Mouse (Mus musculus) hindbrain, embryonic 12.5 days (tissue): ENCODE data around the gene Tut1. TPM values are rescaled to one million over a fixed set of nuclear protein-coding genes. Genes with fewer than 3 reads are reported as not detected.

ENCODE experiments used
- ATAC-seq: fragments of 200-750 bp; cut with Nextera tagmentation; 2 replicates; pipeline ENCODE4 v1.8.0; 2017; ENCODE audit warnings: moderate TSS enrichment; ENCODE audit not compliant: low FRiP score
- H3K27ac ChIP-seq: fragments of 300-500 bp; sonication (generic); 2 replicates; pipeline ENCODE4 v1.5.1; 2016; ENCODE audit warnings: mild to moderate bottlenecking
- H3K27me3 ChIP-seq: fragments of 300-500 bp; sonication (generic); 2 replicates; pipeline ENCODE4 v1.6.1; 2016; ENCODE audit warnings: mild to moderate bottlenecking
- H3K36me3 ChIP-seq: fragments of 300-500 bp; sonication (generic); 2 replicates; pipeline ENCODE4 v1.6.1; 2016; ENCODE audit warnings: mild to moderate bottlenecking
- H3K4me1 ChIP-seq: fragments of 300-500 bp; sonication (generic); 2 replicates; pipeline ENCODE4 v1.6.1; 2016
- H3K4me2 ChIP-seq: fragments of 300-500 bp; sonication (generic); replicated peaks from 2 replicates; pipeline ENCODE4 v1.6.1; 2016; ENCODE audit warnings: mild to moderate bottlenecking
- H3K4me3 ChIP-seq: fragments of 300-500 bp; sonication (generic); 2 replicates; pipeline ENCODE4 v1.5.1; 2016; ENCODE audit warnings: mild to moderate bottlenecking
- H3K9ac ChIP-seq: fragments of 300-500 bp; sonication (generic); 2 replicates; pipeline ENCODE4 v1.6.1; 2016; ENCODE audit warnings: mild to moderate bottlenecking, moderate library complexity
- H3K9me3 ChIP-seq: fragments of 300-500 bp; sonication (generic); replicated peaks from 2 replicates; pipeline ENCODE4 v1.6.1; 2016; ENCODE audit warnings: mild to moderate bottlenecking
- WGBS: fragments of 180-500 bp; shearing (Covaris S2); methylation state at CpG from one replicate; pipeline ENCODE4 v1.1.7; 2016; 5-methylcytosine and 5-hydroxymethylcytosine counted together
- polyA plus RNA-seq: library from polyadenylated mRNA; unstranded; fragments of >200 nt; fragmentation: Nextera tagmentation; extraction: Ambion mirVana; gene quantifications from 2 replicates; pipeline ENCODE4 v1.2.1, GENCODE M21; 2016

Gene Tut1
- polyA plus RNA-seq = 32.3 and 35.7 TPM in 2 replicates

- ATAC-seq = peak; percentile 97
- WGBS = 3% methylated on average over 46 of the region's 46 CpGs
- H3K4me2 ChIP-seq = peak within 1 kb of the TSS; percentile 96
Measured at GRCm38 (mm10) chr19:8953135-8954039, at the start of gene Tut1. Gene Tut1, plus strand, starts transcription at chr19:8953847.

GRCm38 (mm10) chr19:8908531-8908930 is 45.1 kb upstream of the Tut1 start:
- H3K4me1 ChIP-seq = no peaks in the 10 kb centered on the region
- no peak for ATAC-seq
- no peaks in the 10 kb centered on the region for H3K9me3 ChIP-seq
- no peak overlapping the region for H3K9ac ChIP-seq
- H3K4me3 ChIP-seq = no peak overlapping the region
- WGBS = 92% methylated on average over 6 of the region's 6 CpGs
- H3K36me3 ChIP-seq = peaks cover 92% of the 10 kb centered on the region
- H3K27ac ChIP-seq = no peak overlapping the region
- no peaks in the 10 kb centered on the region for H3K27me3 ChIP-seq
- no peak overlapping the region for H3K4me2 ChIP-seq

More at GRCm38 (mm10) chr19:8953135-8954039, at the start of gene Tut1:
- H3K27me3 ChIP-seq = no peaks in the 10 kb centered on the region
- H3K36me3 ChIP-seq = peaks cover 63% of the 10 kb centered on the region
- peak within 1 kb of the TSS; percentile 72 for H3K9ac ChIP-seq
- peaks cover 25% of the 10 kb centered on the region for H3K4me1 ChIP-seq
- peak within 1 kb of the TSS; percentile 93 for H3K27ac ChIP-seq
- peak within 1 kb of the TSS; percentile 76 for H3K4me3 ChIP-seq
- H3K9me3 ChIP-seq = no peaks in the 10 kb centered on the region

- no peaks in the 10 kb centered on the region for H3K27me3 ChIP-seq
- H3K27ac ChIP-seq = no peak overlapping the region
- no peak for ATAC-seq
- no peak overlapping the region for H3K4me3 ChIP-seq
- WGBS = 96% methylated on average over 5 of the region's 5 CpGs
- no peaks in the 10 kb centered on the region for H3K9me3 ChIP-seq
- H3K9ac ChIP-seq = no peak overlapping the region
- no peak overlapping the region for H3K4me2 ChIP-seq
- H3K4me1 ChIP-seq = no peaks in the 10 kb centered on the region
- peaks cover 100% of the 10 kb centered on the region for H3K36me3 ChIP-seq
Measured at GRCm38 (mm10) chr19:8911810-8912209, 41.8 kb upstream of the Tut1 start.

GRCm38 (mm10) chr19:8914212-8914611 is 39.4 kb upstream of the Tut1 start:
- no peak overlapping the region for H3K27ac ChIP-seq
- H3K4me3 ChIP-seq = no peak overlapping the region
- no peak overlapping the region for H3K4me2 ChIP-seq
- no peaks in the 10 kb centered on the region for H3K9me3 ChIP-seq
- WGBS = 91% methylated on average over 3 of the region's 3 CpGs
- no peak for ATAC-seq
- H3K27me3 ChIP-seq = no peaks in the 10 kb centered on the region
- H3K36me3 ChIP-seq = peaks cover 83% of the 10 kb centered on the region
- no peak overlapping the region for H3K9ac ChIP-seq
- no peaks in the 10 kb centered on the region for H3K4me1 ChIP-seq

- peaks cover 37% of the 10 kb centered on the region for H3K36me3 ChIP-seq
Measured at GRCm38 (mm10) chr19:8919000-8919399, 34.6 kb upstream of the Tut1 start.

GRCm38 (mm10) chr19:8919684-8920072 is 34.0 kb upstream of the Tut1 start:
- no peaks in the 10 kb centered on the region for H3K27me3 ChIP-seq
- peaks cover 13% of the 10 kb centered on the region; the same call in 1 of the 2 replicates for H3K4me1 ChIP-seq
- 66% methylated on average over 6 of the region's 6 CpGs for WGBS
- peaks cover 31% of the 10 kb centered on the region for H3K36me3 ChIP-seq
- no peak overlapping the region for H3K9ac ChIP-seq
- H3K4me2 ChIP-seq = peak overlapping the region; percentile 75
- peak overlapping the region; percentile 69 for H3K4me3 ChIP-seq
- peak overlapping the region; percentile 82 for H3K27ac ChIP-seq
- H3K9me3 ChIP-seq = no peaks in the 10 kb centered on the region
- peak; percentile 15; the same call in 1 of the 2 replicates for ATAC-seq

More at GRCm38 (mm10) chr19:8919000-8919399, 34.6 kb upstream of the Tut1 start:
- Histone ChIP-seq H3K4me2 (no peak overlapping the region), H3K9ac (no peak overlapping the region), H3K27ac (no peak overlapping the region), H3K27me3 (no peaks in the 10 kb centered on the region), H3K4me1 (peaks cover 13% of the 10 kb centered on the region; the same call in 1 of the 2 replicates), H3K9me3 (no peaks in the 10 kb centered on the region), H3K4me3 (no peak overlapping the region)
- 94% methylated on average over 3 of the region's 3 CpGs for WGBS
- ATAC-seq = no peak

GRCm38 (mm10) chr19:8920073-8920736 is 33.4 kb upstream of the Tut1 start, which contains the start of gene B3gat3:
Gene B3gat3, plus strand, starts transcription at chr19:8920374.
- no peaks in the 10 kb centered on the region for H3K27me3 ChIP-seq
- peak; percentile 99 for ATAC-seq
- H3K4me3 ChIP-seq = peak within 1 kb of the TSS; percentile 69
- H3K36me3 ChIP-seq = peaks cover 27% of the 10 kb centered on the region
- H3K27ac ChIP-seq = peak within 1 kb of the TSS; percentile 82
- H3K4me1 ChIP-seq = peaks cover 13% of the 10 kb centered on the region; the same call in 1 of the 2 replicates
- peak within 1 kb of the TSS; percentile 75 for H3K4me2 ChIP-seq
- no peaks in the 10 kb centered on the region for H3K9me3 ChIP-seq
- peak within 1 kb of the TSS; percentile 77 for H3K9ac ChIP-seq
- WGBS = 3% methylated on average over 47 of the region's 50 CpGs

- peak overlapping the region; percentile 69 for H3K4me3 ChIP-seq
- H3K9ac ChIP-seq = peak overlapping the region; percentile 77
- WGBS = 2% methylated on average over 6 of the region's 6 CpGs
- peaks cover 27% of the 10 kb centered on the region for H3K36me3 ChIP-seq
- no peaks in the 10 kb centered on the region for H3K9me3 ChIP-seq
- peak overlapping the region; percentile 75 for H3K4me2 ChIP-seq
- H3K4me1 ChIP-seq = peaks cover 13% of the 10 kb centered on the region; the same call in 1 of the 2 replicates
- ATAC-seq = no peak; the same call in 1 of the 2 replicates
- H3K27ac ChIP-seq = peak overlapping the region; percentile 82
- H3K27me3 ChIP-seq = no peaks in the 10 kb centered on the region
Measured at GRCm38 (mm10) chr19:8920836-8921291, 32.8 kb upstream of the Tut1 start.

- no peaks in the 10 kb centered on the region for H3K9me3 ChIP-seq
- no peak overlapping the region for H3K4me3 ChIP-seq
- H3K4me2 ChIP-seq = peak overlapping the region; percentile 75; the same call in 1 of the 2 replicates
- ATAC-seq = no peak
- no peaks in the 10 kb centered on the region for H3K27me3 ChIP-seq
- 0 out of 2 replicates have a peak overlapping the region, but pooled peaks have one; percentile 77 for H3K9ac ChIP-seq
- peaks cover 25% of the 10 kb centered on the region for H3K36me3 ChIP-seq
- H3K4me1 ChIP-seq = peaks cover 13% of the 10 kb centered on the region; the same call in 1 of the 2 replicates
- 79% methylated on average over 9 of the region's 9 CpGs for WGBS
- H3K27ac ChIP-seq = no peak overlapping the region
Measured at GRCm38 (mm10) chr19:8921741-8922140, 31.9 kb upstream of the Tut1 start.

GRCm38 (mm10) chr19:8926766-8927165 is 26.9 kb upstream of the Tut1 start:
- 88% methylated on average over 2 of the region's 2 CpGs for WGBS
- H3K4me3 ChIP-seq = no peak overlapping the region
- no peak overlapping the region for H3K4me2 ChIP-seq
- H3K36me3 ChIP-seq = peaks cover 28% of the 10 kb centered on the region
- peaks cover 17% of the 10 kb centered on the region for H3K4me1 ChIP-seq
- H3K9me3 ChIP-seq = no peaks in the 10 kb centered on the region
- ATAC-seq = no peak
- no peak overlapping the region for H3K9ac ChIP-seq
- H3K27ac ChIP-seq = no peak overlapping the region
- peaks cover 6% of the 10 kb centered on the region for H3K27me3 ChIP-seq

GRCm38 (mm10) chr19:8927891-8928525 is 25.6 kb upstream of the Tut1 start:
- Histone ChIP-seq H3K27ac (no peak overlapping the region), H3K27me3 (peaks cover 6% of the 10 kb centered on the region), H3K4me1 (peaks cover 13% of the 10 kb centered on the region), H3K4me2 (no peak overlapping the region), H3K4me3 (no peak overlapping the region), H3K9me3 (no peaks in the 10 kb centered on the region), H3K36me3 (peaks cover 28% of the 10 kb centered on the region), H3K9ac (no peak overlapping the region)
- ATAC-seq = no peak
- WGBS = 93% methylated on average over 12 of the region's 12 CpGs
